Mouse (Mus musculus) skeletal muscle tissue, adult 2 months (tissue): ENCODE data around the gene Pknox1.

ENCODE experiments used
- DNase-seq: peaks from one replicate; pipeline ENCODE4 v3.0.0-alpha.2; 2012; ENCODE audit warnings: low read depth, low spot score

The Pknox1 gene

DNA sequence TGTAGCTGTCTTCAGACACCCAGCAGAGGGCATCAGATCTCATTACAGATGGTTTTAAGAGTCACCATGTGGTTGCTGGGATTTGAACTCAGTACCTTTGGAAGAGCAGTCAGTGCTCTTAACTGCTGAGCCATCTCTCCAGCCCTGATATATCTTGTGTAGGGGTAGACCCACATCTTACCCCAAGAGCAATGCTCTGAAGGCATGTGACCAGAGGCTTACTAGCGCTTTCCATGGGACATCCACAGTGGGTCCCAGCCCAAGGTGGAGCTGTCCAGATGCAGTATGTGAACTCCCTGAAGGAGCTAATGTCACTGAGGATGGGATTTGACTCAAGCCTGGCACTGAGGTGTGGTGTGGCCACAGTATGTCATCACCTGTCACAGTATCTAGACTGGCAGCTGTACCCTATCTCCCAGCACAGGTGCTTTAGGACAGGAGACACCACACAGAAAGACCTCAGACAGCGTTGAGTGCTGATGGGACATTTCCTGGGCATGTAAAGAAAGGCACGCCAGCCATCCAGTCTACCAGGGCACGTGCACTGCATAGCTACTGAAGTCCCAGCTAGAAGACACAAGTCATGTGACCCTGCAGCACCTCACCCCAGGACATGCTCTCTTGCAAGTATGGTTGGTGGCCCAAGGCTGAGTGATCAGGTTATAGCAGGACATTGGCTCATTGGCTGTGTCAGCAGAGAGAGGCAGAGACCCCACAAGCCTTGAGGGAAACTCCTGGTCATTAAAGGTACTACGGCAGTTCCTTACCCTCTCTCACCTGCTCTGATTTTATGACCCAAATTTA lies 81.9 kb downstream of the Pknox1 start:
- DNase-seq: no peak

- no peak for DNase-seq
Measured at GRCm38 (mm10) chr17:31652152-31652551, 87.6 kb downstream of the Pknox1 start.

DNA sequence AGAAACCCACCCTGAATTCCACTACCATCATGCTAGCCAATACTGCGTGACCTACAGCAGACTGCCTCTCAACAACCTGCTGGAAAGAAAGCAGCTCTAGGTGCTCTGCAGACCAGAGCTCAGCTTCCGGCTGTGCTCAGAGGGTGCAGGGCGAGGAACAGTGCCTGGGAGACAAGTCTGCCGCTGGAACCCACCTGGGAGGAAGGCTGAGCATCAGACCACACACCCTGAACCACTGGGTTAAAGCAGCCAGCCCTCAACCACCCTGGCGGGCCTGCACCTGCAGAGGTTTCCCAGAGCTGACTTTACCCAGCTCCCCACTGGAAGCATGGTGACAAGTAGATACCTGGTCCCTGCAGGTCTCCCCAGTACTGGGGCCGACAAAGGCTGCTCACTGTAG lies 88.7 kb downstream of the Pknox1 start:
- DNase-seq: no peak

- DNase-seq: no peak
Measured at GRCm38 (mm10) chr17:31655366-31655765, 90.8 kb downstream of the Pknox1 start.

- no peak for DNase-seq
Measured at GRCm38 (mm10) chr17:31656682-31657081, 92.1 kb downstream of the Pknox1 start.
